Mouse (Mus musculus): ENCODE results near the gene Rfx6.

Gene Rfx6

GRCm38 (mm10) chr10:51677548-51678250 lies at the start of gene Rfx6:
Gene Rfx6, plus strand, starts transcription at chr10:51677756.
- DNase-seq (ENCODE audit: low read depth): no peak

GRCm38 (mm10) chr10:51631411-51632136 lies 46.0 kb upstream of the Rfx6 start, which contains the start of gene Gprc6a:
Gene Gprc6a, minus strand, starts transcription at chr10:51631461.
- no peak for DNase-seq (ENCODE audit: low read depth)

- DNase-seq (ENCODE audit: low read depth): no peak
Measured at GRCm38 (mm10) chr10:51649506-51650221, 27.9 kb upstream of the Rfx6 start.

GRCm38 (mm10) chr10:51657324-51657723 lies 20.2 kb upstream of the Rfx6 start:
- peak; percentile 33 for DNase-seq (ENCODE audit: low read depth)

- DNase-seq (ENCODE audit: low read depth): peak; percentile 19
Measured at GRCm38 (mm10) chr10:51669334-51669733, 8.2 kb upstream of the Rfx6 start.

GRCm38 (mm10) chr10:51671583-51671982 lies 6.0 kb upstream of the Rfx6 start:
- DNase-seq (ENCODE audit: low read depth): no peak

GRCm38 (mm10) chr10:51672082-51672779 lies 5.3 kb upstream of the Rfx6 start:
- no peak for DNase-seq (ENCODE audit: low read depth)

GRCm38 (mm10) chr10:51678251-51678639 lies 689 bp downstream of the Rfx6 start:
- no peak for DNase-seq (ENCODE audit: low read depth)

- no peak for DNase-seq (ENCODE audit: low read depth)
Measured at GRCm38 (mm10) chr10:51720904-51721303, 43.3 kb downstream of the Rfx6 start.

GRCm38 (mm10) chr10:51761436-51761835 lies 83.9 kb downstream of the Rfx6 start:
- DNase-seq (ENCODE audit: low read depth): no peak

GRCm38 (mm10) chr10:51763241-51763640 lies 85.7 kb downstream of the Rfx6 start:
- no peak for DNase-seq (ENCODE audit: low read depth)

- no peak for DNase-seq (ENCODE audit: low read depth)
Measured at GRCm38 (mm10) chr10:51768445-51768844, 90.9 kb downstream of the Rfx6 start.

- DNase-seq (ENCODE audit: low read depth): no peak
Measured at GRCm38 (mm10) chr10:51769252-51769651, 91.7 kb downstream of the Rfx6 start.

GRCm38 (mm10) chr10:51779648-51780047 lies 102.1 kb downstream of the Rfx6 start:
- peak; percentile 34 for DNase-seq (ENCODE audit: low read depth)

All from 416B (cell line).